Mouse (Mus musculus) lung, postnatal 36 days (tissue): ENCODE results near the gene Psma6.
"Not testable (repeated sequence)": the region's sequence is repeated elsewhere in the genome, so short reads cannot be mapped to it uniquely, and the experiment has no call there.

ENCODE experiments used
- DNase-seq: peaks from one replicate; pipeline ENCODE4 v3.0.0; 2022; ENCODE audit warnings: mixed read lengths

Gene Psma6

DNA sequence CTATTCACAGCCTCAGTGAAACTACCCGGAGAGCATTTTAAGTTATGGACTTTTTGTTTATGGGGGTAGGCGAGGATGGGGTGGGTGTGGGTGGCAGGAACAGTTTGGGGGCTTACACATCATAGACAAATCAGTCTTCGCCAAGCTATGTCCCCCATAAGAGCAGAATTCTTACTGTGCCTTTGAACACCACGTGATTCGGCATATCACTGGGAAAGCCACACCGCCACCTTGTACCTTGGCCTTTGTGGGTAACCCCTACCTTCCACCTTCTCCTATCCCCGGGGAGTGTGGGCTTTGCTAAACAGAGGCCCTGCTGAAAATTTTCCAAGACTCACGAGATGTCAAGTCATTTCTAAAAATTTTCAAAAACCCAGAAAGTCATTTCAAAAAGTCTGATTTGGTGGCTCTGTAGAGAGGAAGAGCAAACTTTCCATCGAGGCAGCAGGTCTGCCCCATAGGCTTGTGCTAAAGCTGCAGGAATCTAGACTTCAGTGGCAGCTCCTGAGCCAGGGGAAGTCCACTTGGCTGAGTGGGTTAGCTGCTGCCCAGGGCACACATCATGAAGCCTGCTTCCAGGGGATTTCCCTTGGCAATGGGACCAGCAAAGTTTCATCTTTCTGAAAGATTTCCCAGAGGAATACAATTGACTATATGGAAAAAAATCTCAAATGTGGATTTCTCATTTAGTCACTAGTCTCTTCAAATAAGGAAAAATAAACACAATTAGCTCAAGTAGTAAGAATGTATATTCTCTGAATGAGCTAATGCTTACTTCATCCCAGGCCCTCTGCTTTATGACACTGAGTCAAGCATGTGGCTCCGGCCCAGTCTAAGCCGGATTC is 8.9 kb downstream of the Psma6 start:
- DNase-seq, result no peak

DNA sequence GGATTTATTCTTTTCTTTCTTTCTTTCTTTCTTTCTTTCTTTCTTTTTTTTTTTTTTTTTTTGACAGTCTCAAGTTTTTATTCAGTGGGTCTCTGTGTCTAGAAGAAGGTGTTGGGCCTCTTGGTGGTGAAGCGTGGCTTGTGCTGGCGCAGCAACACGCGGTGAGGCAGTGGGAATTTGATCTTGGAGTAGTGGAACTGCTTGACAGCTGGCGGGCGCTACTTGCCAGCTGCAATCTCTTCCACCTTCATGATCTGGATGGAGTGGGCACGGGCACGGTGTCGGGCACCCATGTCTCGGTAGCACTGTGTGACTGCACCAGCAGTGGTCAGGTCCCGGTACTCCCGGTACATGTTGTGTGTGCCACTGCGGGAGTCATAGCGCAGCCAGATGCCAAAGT is 11.6 kb downstream of the Psma6 start:
- not testable (repeated sequence) for DNase-seq

DNA sequence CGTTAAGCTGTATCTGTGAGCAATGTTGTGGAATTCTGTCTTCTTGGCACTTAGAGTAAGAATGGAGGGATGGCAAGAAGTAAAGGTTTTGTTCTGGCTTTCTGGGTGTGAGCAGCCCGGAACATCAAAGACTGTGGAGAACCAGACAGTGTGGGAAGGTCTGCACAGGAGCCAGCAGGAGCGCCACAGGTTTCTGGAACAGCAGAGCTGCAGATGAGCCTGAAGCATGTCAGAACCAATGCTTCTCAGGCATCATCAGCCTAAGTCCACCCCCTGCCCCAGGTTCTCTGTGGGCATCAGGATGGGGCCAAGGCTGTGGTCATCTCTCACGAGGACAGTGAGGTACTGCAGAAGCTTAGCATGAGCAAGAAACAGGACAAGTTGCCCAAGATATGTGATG is 12.5 kb downstream of the Psma6 start:
- no peak for DNase-seq

DNA sequence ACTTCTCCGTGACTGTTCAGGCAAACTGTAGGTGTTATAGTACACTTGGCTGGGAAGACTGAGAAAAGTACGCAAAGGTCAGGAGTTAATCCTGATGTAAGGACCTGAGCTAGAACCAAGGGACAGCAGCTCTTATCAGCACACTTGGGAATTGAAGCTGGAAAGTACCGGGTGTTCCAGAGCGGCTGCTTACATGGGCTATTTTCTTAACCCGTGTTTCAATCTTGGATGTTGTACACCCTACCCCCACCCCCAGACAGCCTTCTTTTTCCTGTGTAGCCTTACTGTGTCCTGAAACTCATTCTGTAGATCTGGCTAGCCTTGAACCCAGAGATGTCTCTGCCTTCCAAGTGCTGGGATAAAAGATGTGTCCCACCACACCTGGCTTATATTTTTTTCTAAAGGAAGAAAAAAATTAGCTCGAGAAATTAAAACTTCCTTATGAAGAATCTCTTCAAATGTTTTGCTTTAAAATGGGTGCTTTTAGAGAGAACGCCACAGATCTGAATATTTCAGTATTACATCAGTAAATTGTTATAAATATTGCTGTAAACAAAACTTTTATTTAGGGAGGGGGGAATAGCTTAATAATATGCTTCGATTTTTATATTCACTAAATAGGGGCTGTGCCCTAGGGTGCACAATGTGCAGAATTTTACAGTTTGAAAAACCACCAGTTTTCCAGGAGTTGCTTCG is 13.7 kb downstream of the Psma6 start:
- peak; percentile 16 for DNase-seq

DNA sequence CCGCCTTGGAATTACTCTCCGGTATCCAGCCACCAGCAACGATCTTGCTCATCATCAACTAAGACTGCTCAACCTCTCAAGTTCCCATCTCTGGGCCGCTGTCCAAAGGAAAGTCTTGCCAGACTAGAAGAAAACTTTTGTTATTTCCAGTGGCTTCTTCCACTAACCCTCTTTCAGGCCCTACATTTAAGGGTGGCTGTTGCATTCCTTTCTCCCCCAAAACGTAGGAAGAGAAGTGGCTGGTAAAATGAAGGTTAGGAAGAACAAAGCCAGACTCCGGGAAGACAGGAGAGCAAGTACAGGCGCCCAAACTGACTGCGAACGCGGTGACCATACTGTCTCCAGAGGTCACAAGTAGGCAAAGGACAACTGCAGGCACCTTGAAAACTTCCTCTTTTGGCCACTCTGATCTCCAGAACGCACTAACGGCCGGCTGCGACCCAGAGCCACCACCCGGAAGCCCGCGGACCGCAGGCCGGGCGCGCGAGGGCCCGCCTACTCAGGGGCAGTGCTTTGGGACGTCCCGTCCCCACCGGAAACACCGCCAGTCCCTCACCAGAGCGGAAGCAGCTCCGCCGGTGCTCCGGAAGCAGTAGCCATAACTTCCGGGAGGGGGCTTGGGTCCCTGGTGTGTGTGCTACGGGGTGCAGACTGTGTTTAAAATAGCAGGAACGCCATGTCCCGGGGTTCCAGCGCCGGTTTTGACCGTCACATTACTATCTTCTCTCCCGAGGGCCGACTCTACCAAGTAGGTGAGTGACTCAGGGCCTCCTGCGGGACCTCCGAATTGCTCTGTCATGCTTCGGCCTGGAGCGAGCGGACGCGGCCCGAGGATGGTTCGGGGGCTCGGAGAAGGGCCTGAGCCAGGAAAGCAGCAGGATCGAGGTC is 14.5 kb downstream of the Psma6 start:
- peak; percentile 93 for DNase-seq

DNA sequence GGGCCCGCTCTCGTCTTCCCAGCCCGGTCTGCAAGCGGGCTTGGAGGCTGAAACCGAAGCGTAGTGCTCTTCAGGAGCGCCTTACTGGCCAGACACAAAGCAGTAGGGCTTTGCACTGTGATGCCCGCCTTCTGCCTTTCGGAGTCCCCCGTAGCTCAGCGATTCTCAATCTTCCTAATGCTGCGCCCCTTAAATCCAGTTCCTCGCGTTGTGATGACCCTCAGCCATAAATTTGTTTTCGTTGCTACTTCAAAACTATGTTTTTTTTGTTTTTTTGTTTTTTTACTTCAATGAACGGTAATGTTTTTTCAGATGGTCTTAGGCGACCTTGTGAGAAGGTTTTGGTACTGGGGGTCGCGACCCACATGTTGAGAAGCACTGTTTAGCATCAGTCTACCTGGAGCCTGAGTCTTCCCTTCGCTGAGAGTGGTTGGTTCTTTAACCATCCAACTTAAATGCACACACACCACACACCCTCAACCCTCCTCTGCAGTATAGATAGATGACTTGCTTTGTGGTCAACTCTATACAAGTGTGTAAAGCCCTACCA is 15.2 kb downstream of the Psma6 start:
- no peak for DNase-seq

DNA sequence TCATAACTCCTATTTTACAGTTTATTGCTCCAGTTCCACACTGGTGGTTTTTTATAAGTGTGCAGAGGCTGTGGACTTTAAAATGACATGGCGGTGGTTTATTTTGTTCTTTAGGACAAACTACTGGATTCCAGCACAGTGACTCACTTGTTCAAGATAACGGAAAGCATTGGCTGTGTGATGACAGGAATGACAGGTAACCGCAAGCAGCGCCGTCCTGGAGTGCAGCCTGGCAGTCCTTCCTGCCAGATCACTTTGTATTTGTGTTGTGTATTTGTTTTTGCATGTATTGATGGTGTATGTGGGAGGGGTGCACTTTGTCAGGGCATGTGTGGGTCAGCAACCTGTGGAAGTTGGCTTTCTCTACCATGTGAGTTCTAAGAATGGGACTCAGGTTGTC is 23.9 kb downstream of the Psma6 start:
- no peak for DNase-seq

DNA sequence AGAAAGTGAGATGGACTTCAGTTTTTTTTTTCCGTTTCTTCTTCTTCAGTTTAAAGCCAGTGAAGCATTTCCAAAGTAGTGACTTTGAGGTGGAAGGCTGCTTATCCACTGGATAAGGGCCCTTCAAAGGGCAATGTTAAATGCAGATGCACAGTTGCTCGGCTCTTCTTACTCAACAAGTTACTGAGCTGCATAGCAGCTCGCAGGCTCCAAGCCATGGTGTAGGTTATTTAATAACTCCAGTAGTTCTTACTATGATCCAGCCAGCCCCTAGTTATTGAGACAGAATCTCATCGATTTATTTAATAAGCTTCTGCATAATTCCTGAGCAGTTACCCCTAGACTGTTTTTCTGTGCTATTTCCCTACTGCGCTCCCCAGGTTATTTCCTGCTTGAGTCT is 31.2 kb downstream of the Psma6 start:
- DNase-seq, result no peak

DNA sequence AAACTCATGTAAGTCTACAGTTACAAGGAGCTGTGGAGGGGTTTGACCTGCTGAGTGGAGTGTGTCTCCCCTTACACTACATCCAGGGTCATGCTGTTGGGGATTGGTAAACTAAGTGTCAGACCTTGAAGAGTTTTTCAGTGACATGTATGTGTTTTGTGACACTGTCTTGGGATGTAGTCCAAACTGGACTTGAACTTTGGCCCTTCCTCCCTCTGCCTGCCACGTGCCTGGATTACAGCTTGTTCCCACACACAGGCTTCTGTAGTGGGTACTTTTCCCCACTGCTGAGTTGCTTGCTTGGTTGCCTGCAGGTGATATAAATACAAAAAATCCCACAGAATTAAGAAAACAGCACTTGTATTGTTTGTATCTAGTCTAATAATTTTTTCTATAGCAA is 31.7 kb downstream of the Psma6 start:
- peak; percentile 37 for DNase-seq

DNA sequence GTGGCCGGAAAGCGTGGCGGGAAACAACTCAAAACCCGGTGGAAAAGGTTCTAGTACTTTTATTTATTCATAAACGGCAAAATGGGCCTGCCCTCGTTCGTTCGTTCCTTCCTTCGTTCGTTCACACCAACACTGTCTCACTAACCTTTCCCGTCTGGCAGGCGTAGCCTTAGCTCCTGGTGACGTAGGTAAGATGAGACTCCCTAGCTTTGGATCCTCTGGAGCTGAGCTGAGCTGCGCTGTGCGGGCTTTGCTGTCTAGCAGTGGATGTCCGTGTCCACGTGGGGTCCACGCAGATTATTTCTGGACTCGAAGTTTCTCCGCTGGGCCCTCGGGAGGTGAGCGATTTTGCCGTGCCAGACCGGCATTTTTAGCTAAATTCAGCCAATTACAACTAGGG is 36.2 kb downstream of the Psma6 start:
- DNase-seq, result no peak

DNA sequence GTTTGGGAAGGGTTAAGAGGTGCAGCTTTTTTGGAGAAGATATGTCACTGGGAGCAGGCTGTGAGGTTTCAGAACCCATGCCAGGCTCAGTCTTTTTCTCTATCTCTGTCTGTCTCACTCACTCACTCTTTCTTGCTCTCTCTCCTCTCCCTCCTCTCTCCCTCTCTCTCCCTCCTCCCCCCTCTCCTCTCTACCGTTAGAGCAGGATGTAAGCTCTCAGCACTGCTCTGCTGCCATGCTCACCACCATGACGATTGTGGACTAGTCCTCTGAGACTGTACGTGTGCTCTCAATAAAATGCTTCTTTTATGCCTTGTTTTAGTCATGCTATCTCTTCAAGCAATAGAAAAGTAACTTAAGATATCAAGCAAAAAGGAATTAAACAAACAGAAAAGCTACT is 38.0 kb downstream of the Psma6 start:
- DNase-seq, result no peak

DNA sequence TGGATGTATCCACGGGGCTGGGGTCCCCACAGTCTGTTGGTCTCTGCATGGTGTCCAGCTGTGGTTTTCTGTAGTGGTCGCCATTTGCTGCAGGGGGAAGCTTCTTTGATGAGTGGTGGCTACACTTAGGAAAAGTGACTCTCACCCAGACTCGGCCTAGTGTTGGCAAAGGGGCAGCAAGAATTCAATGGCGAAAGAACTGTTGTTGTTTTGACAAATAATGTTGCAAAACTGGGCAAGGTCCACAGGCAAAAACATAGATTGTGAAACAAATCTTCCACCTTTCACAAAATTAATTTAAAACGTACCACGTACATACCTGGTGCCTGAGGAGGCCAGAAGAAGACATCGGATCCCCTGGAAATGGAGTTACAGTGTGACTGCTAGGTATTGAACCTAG is 42.3 kb downstream of the Psma6 start:
- DNase-seq, result no peak

DNA sequence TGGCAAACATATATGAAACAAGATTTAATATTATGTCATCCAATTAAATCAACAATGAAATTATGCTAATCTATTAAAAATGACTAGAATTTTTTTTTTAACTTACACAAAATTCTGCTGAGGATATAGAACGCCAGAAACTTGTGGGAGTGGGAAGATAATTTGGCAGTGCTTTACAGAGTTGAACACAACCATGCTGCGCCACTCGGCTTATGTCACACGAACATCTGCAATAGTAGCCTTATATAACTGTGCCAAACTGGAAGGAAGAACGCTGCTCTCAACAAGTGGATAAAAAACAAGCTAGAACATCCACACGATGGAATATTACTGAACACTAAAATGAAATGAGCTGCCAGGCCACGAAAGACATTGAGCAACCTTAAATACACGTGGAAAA is 45.2 kb downstream of the Psma6 start:
- DNase-seq, result no peak

DNA sequence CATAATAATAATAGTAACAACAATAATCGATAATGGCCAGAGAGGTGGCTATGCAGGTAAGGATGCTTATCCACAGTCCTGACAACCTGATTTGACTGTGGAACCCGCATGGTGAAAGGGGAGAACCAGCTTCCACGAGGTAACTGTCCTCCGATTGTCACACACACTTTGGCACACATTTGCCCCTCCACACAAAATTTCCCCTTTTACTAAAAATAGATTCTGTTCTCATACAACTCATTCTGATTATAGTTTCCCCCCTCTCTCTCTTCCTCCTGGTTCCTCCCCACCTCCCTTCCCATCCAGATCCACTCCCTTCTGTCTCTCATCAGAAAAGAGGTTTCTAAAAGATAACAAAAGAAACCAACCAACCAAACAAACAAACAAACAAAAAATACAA is 45.9 kb downstream of the Psma6 start:
- no peak for DNase-seq

DNA sequence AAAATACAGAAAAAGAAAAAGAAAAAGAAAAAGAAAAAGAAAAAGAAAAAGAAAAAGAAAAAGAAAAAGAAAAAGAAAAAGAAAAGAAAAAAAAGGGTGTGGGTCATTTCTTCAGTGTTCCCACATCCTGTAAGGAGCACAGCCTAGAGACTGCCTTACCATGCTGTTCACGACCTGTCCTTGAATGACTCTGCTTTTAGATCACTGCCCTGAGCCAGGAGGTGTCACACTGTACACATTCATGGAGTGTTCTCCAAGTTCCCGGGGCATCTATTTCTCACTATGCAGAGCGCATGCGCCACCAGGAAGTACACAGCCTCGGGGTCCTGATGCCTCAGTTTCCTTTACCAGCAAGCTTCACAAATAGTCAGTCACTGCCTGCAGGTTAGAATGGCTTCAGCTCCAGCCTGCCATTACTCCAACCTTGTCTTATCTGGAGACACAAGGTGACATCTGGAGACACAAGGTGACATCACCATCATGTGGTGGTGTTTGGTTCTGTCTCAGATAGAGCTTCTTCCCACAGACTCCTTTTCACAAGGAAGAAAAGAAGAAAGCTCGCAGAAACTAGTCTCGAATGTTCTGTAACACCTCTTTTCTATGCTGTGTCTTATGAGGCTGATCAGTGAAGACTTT is 48.4 kb downstream of the Psma6 start:
- no peak for DNase-seq

DNA sequence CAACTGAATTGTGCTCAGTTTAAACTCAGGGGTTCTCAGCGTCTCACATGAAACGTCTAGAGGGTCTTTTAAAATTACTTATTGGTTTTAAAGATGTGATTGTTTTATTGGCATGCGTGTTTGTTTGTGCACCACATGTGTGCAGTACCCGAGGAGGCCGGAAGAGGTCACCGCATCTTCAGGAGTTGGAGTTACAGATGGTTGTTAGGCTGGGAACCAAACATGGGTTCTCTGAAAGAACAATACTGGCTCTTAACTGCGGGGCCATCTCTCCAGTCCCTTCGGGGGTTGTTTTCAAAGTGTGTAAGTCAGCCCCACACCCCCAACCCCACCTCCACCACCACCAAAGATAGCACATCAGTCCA is 48.9 kb downstream of the Psma6 start:
- DNase-seq, result no peak

DNA sequence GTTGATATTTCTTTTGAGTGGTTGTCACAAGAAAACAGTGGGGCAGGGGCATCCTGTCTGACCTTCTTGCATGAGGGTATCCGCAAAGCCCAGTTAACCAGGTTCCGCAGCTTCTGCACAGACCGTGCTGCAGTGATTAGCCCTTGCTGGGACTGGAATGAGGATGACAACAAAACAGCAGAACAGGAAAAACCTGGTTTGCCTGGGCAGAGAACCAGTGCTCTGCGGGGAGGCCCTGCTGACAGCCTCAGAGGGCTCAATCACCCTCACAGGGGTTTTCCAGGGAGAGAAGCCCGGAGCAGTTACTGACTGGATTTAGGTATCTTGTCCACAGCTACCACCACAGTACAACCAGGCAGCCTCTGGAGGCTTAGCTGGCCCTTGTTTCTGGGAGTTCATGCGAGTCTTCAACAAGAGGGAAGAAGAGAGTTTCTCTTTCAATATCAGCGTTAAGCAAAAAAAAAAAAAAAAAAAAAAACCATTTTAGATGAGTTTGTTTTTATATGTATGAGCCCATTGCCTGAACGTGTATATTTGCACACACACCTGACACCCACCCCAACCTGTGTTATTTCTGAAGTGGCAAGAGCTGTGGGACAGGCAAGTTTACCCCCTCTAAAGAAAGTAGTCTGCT is 49.9 kb downstream of the Psma6 start:
- DNase-seq, result peak; percentile 46

DNA sequence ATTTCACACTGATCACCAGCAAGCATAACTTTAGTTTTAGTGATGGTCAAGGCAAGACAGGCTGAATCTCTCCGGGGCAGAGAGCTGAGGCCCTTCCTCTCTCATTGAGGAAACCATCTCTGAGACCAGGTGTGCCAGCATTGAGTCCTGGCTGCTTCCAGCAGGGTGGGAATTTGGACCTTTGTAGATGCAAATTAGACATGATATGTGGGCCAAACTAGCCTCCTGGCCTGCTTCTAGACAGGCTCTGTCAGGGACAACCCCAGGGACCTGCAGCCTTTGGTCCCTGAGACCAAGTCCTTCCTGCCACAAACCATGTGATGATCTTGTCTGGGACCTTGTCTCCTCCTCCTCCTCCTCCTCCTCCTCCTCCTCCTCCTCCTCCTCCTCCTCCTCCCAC is 51.1 kb downstream of the Psma6 start:
- DNase-seq, result no peak

DNA sequence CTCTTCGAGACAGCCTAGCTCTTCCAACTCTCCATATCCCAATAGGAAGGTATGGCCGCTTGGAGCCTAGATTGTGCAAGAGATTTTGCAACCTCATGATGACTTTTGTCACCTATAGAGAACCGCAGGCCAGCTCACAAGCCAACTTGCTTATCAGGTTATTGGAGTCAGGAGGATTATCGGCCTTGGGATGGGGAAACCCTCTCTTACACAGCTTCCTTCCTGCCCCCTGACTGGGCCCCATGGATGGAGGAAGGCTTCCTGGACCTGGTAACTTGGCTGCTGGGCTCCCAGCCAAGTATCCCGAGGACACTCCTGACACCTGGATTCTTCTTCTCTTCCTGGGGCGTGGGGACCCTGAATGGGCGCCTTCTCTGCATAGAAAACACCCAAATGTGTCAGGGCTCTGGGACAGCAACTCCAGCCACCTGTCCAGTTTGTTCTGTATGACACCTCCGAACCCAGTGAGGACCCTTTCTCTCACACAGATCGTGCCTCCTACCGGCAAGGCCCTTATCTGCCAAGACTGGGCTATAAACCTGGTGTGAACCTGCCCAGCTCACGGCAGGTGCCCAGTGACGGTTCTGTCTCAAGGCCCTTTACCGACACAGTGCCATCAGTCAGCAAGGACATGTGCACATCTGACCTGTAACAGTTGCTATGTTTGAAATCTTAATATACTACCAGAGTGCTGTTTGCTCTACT is 53.3 kb downstream of the Psma6 start:
- no peak for DNase-seq

DNA sequence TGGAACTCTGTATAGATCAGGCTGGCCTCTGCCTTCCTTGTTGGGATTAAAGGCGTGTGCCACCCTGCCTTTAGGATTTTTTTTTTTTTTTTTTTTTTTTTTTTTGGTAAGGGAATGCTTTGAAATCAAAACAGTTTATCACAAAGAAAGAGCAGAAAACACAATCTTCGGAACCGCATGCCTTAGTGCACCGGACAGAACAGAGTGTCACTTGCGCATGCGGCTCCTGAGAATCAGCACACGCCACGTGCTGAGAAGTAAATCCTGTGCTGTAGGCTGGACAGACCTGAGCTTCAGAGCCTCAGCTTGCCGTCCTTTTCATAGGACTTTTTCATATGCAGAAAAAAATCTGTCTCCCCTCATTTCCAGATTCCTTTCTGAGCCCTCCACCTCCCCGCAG is 54.0 kb downstream of the Psma6 start:
- no peak for DNase-seq

DNA sequence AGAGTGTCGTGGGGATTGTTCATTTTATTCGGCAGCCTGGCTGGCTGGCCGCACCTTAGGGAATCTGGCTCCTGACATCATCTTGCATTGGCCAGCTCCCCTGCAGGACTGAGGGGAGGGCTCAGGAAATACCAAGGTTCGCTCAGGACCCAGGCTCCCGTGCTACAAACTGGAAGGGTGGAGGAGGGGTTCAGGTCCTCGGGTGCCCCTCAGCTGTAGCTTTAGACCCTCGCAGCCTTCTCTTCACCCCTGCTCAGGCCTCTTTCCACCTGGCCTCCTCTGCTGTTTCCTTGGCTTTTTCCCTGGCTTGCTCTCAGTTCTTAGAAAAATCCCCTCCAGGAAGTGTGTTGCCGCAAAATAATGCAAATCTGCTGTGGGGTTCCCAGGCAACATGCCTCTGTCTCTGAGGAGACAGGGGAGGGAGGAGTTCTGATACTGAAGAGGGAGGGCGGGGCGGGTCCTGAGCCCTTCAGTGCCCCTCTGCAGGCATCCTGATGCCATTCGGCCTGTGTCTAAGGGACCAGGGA is 54.7 kb downstream of the Psma6 start:
- DNase-seq, result no peak
